Mouse (Mus musculus): ENCODE measurements around the gene Lgi2. TPM values are rescaled to one million over a fixed set of nuclear protein-coding genes. Genes with fewer than 3 reads are reported as not detected.

Lgi2 gene
- polyA plus RNA-seq, 1 experiment from 2014 or later, result 1.2 TPM

GRCm38 (mm10) chr5:52534798-52535590 lies 31.3 kb downstream of the Lgi2 start:
- no peak overlapping the region for H3K27ac ChIP-seq (replicated peaks; ENCODE audit: low read depth, low read length)
- no peak overlapping the region for H3K4me3 ChIP-seq (ENCODE audit: low read depth, low read length)
- WGBS, result 82% methylated on average over 14 of the region's 14 CpGs
- no peaks in the 10 kb centered on the region for H3K4me1 ChIP-seq (ENCODE audit: control insufficient read depth, insufficient read depth, low read length)
- no peaks in the 10 kb centered on the region for H3K9me3 ChIP-seq (ENCODE audit: control insufficient read depth, low read length)
- no peaks in the 10 kb centered on the region for H3K36me3 ChIP-seq (ENCODE audit: control insufficient read depth, insufficient read depth, low read length)
- no peak for ATAC-seq (ENCODE audit: insufficient number of reproducible peaks, low FRiP score, low TSS enrichment, low read depth)
- H3K9ac ChIP-seq (ENCODE audit: low read length), result no peak overlapping the region
- H3K27me3 ChIP-seq (ENCODE audit: control insufficient read depth, insufficient read depth, low read length), result no peaks in the 10 kb centered on the region
- DNase-seq (ENCODE audit: low spot score), result no peak
- no peak overlapping the region for H3K4me2 ChIP-seq (ENCODE audit: low read depth, severe bottlenecking)

GRCm38 (mm10) chr5:52533705-52534104 lies 32.6 kb downstream of the Lgi2 start:
- 93% methylated on average over 9 of the region's 9 CpGs for WGBS
- no peak for DNase-seq (ENCODE audit: low spot score)
- H3K9ac ChIP-seq (ENCODE audit: low read length), result no peak overlapping the region
- no peak overlapping the region for H3K4me3 ChIP-seq (ENCODE audit: low read depth, low read length)
- no peak overlapping the region for H3K27ac ChIP-seq (replicated peaks; ENCODE audit: low read depth, low read length)
- no peaks in the 10 kb centered on the region for H3K36me3 ChIP-seq (ENCODE audit: control insufficient read depth, insufficient read depth, low read length)
- no peak for ATAC-seq (ENCODE audit: insufficient number of reproducible peaks, low FRiP score, low TSS enrichment, low read depth)
- H3K4me2 ChIP-seq (ENCODE audit: low read depth, severe bottlenecking), result no peak overlapping the region
- H3K4me1 ChIP-seq (ENCODE audit: control insufficient read depth, insufficient read depth, low read length), result no peaks in the 10 kb centered on the region
- no peaks in the 10 kb centered on the region for H3K9me3 ChIP-seq (ENCODE audit: control insufficient read depth, low read length)
- no peaks in the 10 kb centered on the region for H3K27me3 ChIP-seq (ENCODE audit: control insufficient read depth, insufficient read depth, low read length)

- 26% methylated on average over 7 of the region's 7 CpGs for WGBS
- no peak for ATAC-seq (ENCODE audit: insufficient number of reproducible peaks, low FRiP score, low TSS enrichment, low read depth)
Observed at GRCm38 (mm10) chr5:52528545-52528944, 37.7 kb downstream of the Lgi2 start.

GRCm38 (mm10) chr5:52526324-52526986 lies 39.8 kb downstream of the Lgi2 start:
- Histone ChIP-seq H3K27ac (replicated peaks; ENCODE audit: low read depth, low read length) (no peak overlapping the region), H3K27me3 (ENCODE audit: control insufficient read depth, insufficient read depth, low read length) (no peaks in the 10 kb centered on the region), H3K9ac (ENCODE audit: low read length) (no peak overlapping the region), H3K4me3 (ENCODE audit: low read depth, low read length) (no peak overlapping the region), H3K4me2 (ENCODE audit: low read depth, severe bottlenecking) (no peak overlapping the region), H3K36me3 (ENCODE audit: control insufficient read depth, insufficient read depth, low read length) (no peaks in the 10 kb centered on the region), H3K9me3 (ENCODE audit: control insufficient read depth, low read length) (no peaks in the 10 kb centered on the region), H3K4me1 (ENCODE audit: control insufficient read depth, insufficient read depth, low read length) (no peaks in the 10 kb centered on the region)
- WGBS, result 91% methylated on average over 8 of the region's 8 CpGs
- ATAC-seq (ENCODE audit: insufficient number of reproducible peaks, low FRiP score, low TSS enrichment, low read depth), result no peak
- no peak for DNase-seq (ENCODE audit: low spot score)

More at GRCm38 (mm10) chr5:52528545-52528944, 37.7 kb downstream of the Lgi2 start:
- H3K27me3 ChIP-seq (ENCODE audit: control insufficient read depth, insufficient read depth, low read length), result no peaks in the 10 kb centered on the region
- H3K9me3 ChIP-seq (ENCODE audit: control insufficient read depth, low read length), result no peaks in the 10 kb centered on the region
- no peak overlapping the region for H3K4me3 ChIP-seq (ENCODE audit: low read depth, low read length)
- DNase-seq (ENCODE audit: low spot score), result no peak
- H3K4me1 ChIP-seq (ENCODE audit: control insufficient read depth, insufficient read depth, low read length), result no peaks in the 10 kb centered on the region
- no peak overlapping the region for H3K9ac ChIP-seq (ENCODE audit: low read length)
- no peaks in the 10 kb centered on the region for H3K36me3 ChIP-seq (ENCODE audit: control insufficient read depth, insufficient read depth, low read length)
- no peak overlapping the region for H3K4me2 ChIP-seq (ENCODE audit: low read depth, severe bottlenecking)
- H3K27ac ChIP-seq (replicated peaks; ENCODE audit: low read depth, low read length), result no peak overlapping the region

GRCm38 (mm10) chr5:52524207-52524606 lies 42.1 kb downstream of the Lgi2 start:
- WGBS, result 48% methylated on average over 3 of the region's 3 CpGs

GRCm38 (mm10) chr5:52519921-52520320 lies 46.3 kb downstream of the Lgi2 start:
- Histone ChIP-seq H3K9ac (ENCODE audit: low read length) (no peak overlapping the region), H3K27ac (replicated peaks; ENCODE audit: low read depth, low read length) (no peak overlapping the region), H3K27me3 (ENCODE audit: control insufficient read depth, insufficient read depth, low read length) (peaks cover 6% of the 10 kb centered on the region), H3K4me2 (ENCODE audit: low read depth, severe bottlenecking) (no peak overlapping the region), H3K36me3 (ENCODE audit: control insufficient read depth, insufficient read depth, low read length) (no peaks in the 10 kb centered on the region), H3K9me3 (ENCODE audit: control insufficient read depth, low read length) (no peaks in the 10 kb centered on the region), H3K4me3 (ENCODE audit: low read depth, low read length) (no peak overlapping the region), H3K4me1 (ENCODE audit: control insufficient read depth, insufficient read depth, low read length) (0 out of 2 replicates have a peak, but pooled peaks cover 3% of the 10 kb centered on the region)
- ATAC-seq (ENCODE audit: insufficient number of reproducible peaks, low FRiP score, low TSS enrichment, low read depth) (no peak), DNase-seq (ENCODE audit: low spot score) (no peak)
- WGBS, result 83% methylated on average over 2 of the region's 2 CpGs

More at GRCm38 (mm10) chr5:52524207-52524606, 42.1 kb downstream of the Lgi2 start:
- H3K4me2 ChIP-seq (ENCODE audit: low read depth, severe bottlenecking), result no peak overlapping the region
- H3K27ac ChIP-seq (replicated peaks; ENCODE audit: low read depth, low read length), result no peak overlapping the region
- H3K36me3 ChIP-seq (ENCODE audit: control insufficient read depth, insufficient read depth, low read length), result no peaks in the 10 kb centered on the region
- H3K4me3 ChIP-seq (ENCODE audit: low read depth, low read length), result no peak overlapping the region
- H3K9me3 ChIP-seq (ENCODE audit: control insufficient read depth, low read length), result no peaks in the 10 kb centered on the region
- DNase-seq (ENCODE audit: low spot score) (peak; percentile 28), ATAC-seq (ENCODE audit: insufficient number of reproducible peaks, low FRiP score, low TSS enrichment, low read depth) (no peak)
- no peaks in the 10 kb centered on the region for H3K4me1 ChIP-seq (ENCODE audit: control insufficient read depth, insufficient read depth, low read length)
- no peaks in the 10 kb centered on the region for H3K27me3 ChIP-seq (ENCODE audit: control insufficient read depth, insufficient read depth, low read length)
- no peak overlapping the region for H3K9ac ChIP-seq (ENCODE audit: low read length)

- 0 out of 2 replicates have a peak, but pooled peaks cover 3% of the 10 kb centered on the region for H3K4me1 ChIP-seq (ENCODE audit: control insufficient read depth, insufficient read depth, low read length)
- peak; percentile 32 for DNase-seq (ENCODE audit: low spot score)
- no peak overlapping the region for H3K27ac ChIP-seq (replicated peaks; ENCODE audit: low read depth, low read length)
- ATAC-seq (ENCODE audit: insufficient number of reproducible peaks, low FRiP score, low TSS enrichment, low read depth), result no peak
- H3K9me3 ChIP-seq (ENCODE audit: control insufficient read depth, low read length), result no peaks in the 10 kb centered on the region
- H3K36me3 ChIP-seq (ENCODE audit: control insufficient read depth, insufficient read depth, low read length), result no peaks in the 10 kb centered on the region
- H3K4me3 ChIP-seq (ENCODE audit: low read depth, low read length), result no peak overlapping the region
- 15% methylated on average over 21 of the region's 21 CpGs for WGBS
- peak overlapping the region; percentile 32 for H3K4me2 ChIP-seq (ENCODE audit: low read depth, severe bottlenecking)
- no peak overlapping the region for H3K9ac ChIP-seq (ENCODE audit: low read length)
- peaks cover 6% of the 10 kb centered on the region for H3K27me3 ChIP-seq (ENCODE audit: control insufficient read depth, insufficient read depth, low read length)
Observed at GRCm38 (mm10) chr5:52516072-52516476, 50.2 kb downstream of the Lgi2 start.

- H3K4me2 ChIP-seq (ENCODE audit: low read depth, severe bottlenecking), result peak overlapping the region; percentile 32; the same call in 1 of the 2 replicates
- 0 out of 2 replicates have a peak, but pooled peaks cover 3% of the 10 kb centered on the region for H3K4me1 ChIP-seq (ENCODE audit: control insufficient read depth, insufficient read depth, low read length)
- peak; percentile 77 for DNase-seq (ENCODE audit: low spot score)
- no peaks in the 10 kb centered on the region for H3K9me3 ChIP-seq (ENCODE audit: control insufficient read depth, low read length)
- no peak for ATAC-seq (ENCODE audit: insufficient number of reproducible peaks, low FRiP score, low TSS enrichment, low read depth)
- no peak overlapping the region for H3K9ac ChIP-seq (ENCODE audit: low read length)
- H3K27me3 ChIP-seq (ENCODE audit: control insufficient read depth, insufficient read depth, low read length), result peaks cover 6% of the 10 kb centered on the region
- 33% methylated on average over 22 of the region's 22 CpGs for WGBS
- H3K27ac ChIP-seq (replicated peaks; ENCODE audit: low read depth, low read length), result no peak overlapping the region
- 0 out of 2 replicates have a peak overlapping the region, but pooled peaks have one; percentile 5 for H3K4me3 ChIP-seq (ENCODE audit: low read depth, low read length)
- H3K36me3 ChIP-seq (ENCODE audit: control insufficient read depth, insufficient read depth, low read length), result no peaks in the 10 kb centered on the region
Observed at GRCm38 (mm10) chr5:52515246-52516021, 50.8 kb downstream of the Lgi2 start.

Data from limb, embryonic 11.5 days (tissue).